Mouse (Mus musculus) CD8-positive naive resting alpha-beta T cell, adult 2 months (primary cell): ENCODE measurements around the gene Ddah2.
"Not testable (repeated sequence)": the region's sequence is repeated elsewhere in the genome, so short reads cannot be mapped to it uniquely, and the experiment has no call there.

Experiments used
- DNase-seq, 2 experiments: peaks; one replicate each; pipeline ENCODE4 v3.0.0; 2022; ENCODE audit warnings: low read depth in 2 of 2, low spot score in 2 of 2

Ddah2 gene

DNA sequence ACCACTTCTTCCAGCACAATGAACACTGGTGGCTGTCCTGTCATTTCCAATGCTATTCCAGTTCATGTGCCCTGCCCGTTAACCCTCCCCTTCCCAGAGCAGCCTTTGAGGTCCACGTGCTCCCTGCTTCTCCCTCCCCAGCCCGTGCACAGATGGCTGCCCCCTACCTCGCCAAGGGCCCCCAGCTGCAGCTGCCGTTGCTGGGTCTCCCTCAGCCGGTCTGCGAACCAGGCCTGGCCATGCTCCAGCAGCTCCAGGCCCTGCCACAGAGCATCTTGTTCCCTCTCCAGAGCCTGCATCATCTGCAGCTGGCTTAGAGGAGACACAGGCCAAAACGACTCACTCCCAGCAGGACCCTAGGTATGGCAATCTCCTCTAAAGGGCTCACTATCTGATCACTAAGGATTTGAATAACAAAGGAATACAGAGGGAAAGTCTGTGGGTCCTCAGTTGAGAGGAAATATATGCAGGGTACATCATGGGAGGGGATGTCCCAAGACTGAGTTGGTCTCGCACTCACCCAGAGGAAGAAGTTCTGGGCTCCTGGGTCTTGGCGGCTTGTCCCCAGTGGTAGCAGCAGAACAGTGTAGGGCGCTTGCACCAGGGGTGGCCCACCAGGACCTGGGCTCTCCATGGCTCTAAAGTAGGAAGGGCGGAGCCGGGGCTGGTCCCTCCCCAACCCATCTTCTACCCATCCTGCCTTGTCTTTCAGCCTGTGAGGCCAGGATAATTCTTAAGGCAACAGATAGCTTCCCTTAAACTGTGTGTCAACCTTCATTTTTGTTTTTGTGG lies 31.4 kb upstream of the Ddah2 start, which contains the start of gene Sapcd1:
Gene Sapcd1 (minus strand): TSS at position 740 of the 792 bp plus-strand sequence.
- no peak for DNase-seq

GRCm38 (mm10) chr17:35028315-35028714 lies 30.5 kb upstream of the Ddah2 start:
- no peak for DNase-seq

- DNase-seq, result no peak
Observed at GRCm38 (mm10) chr17:35029691-35030532, 28.9 kb upstream of the Ddah2 start.

DNA sequence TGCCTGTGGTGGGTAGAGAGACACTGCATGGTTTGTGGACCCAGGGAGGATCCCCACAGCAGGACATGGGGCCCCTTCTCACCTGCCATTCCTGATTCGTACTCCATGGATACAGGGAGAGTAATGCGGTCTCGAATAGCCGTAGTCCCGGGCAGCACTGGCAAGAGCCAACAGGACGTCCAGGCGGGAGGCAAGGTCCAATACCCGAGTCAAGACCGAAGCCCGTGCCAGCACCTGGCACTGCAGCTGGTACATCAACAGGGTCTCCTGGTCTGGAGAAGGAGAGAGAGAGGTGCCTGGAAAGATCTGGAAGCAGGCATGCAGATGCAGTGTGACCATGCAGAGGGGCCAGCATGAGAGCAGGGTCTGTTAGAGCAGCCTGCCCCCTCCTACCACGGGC lies 27.6 kb upstream of the Ddah2 start:
- no peak for DNase-seq

- no peak for DNase-seq
Observed at GRCm38 (mm10) chr17:35031880-35032279, 27.0 kb upstream of the Ddah2 start.

- DNase-seq, result no peak
Observed at GRCm38 (mm10) chr17:35032323-35032870, 26.4 kb upstream of the Ddah2 start.

- not testable (repeated sequence) for DNase-seq
Observed at GRCm38 (mm10) chr17:35033703-35034102, 25.1 kb upstream of the Ddah2 start.

DNA sequence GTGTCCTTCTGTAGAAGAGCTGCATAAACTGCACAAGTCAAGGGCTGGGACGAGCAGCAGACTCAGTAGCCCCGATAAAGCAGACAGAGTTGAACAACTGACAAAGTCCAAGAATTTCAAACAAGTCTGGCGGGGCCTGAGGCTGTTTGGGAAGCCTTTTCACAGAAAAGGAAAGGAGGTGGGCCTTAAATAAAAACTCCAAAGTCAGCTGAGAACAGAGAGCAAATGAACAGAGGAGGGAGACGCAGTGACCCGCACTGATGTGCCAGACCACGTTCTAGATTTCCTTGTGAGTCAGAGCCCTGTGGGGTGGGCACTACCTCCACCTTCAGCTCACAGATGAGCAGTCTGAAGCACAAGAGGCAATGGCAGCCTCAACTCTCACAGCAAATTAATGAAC lies 23.9 kb upstream of the Ddah2 start:
- no peak for DNase-seq

DNA sequence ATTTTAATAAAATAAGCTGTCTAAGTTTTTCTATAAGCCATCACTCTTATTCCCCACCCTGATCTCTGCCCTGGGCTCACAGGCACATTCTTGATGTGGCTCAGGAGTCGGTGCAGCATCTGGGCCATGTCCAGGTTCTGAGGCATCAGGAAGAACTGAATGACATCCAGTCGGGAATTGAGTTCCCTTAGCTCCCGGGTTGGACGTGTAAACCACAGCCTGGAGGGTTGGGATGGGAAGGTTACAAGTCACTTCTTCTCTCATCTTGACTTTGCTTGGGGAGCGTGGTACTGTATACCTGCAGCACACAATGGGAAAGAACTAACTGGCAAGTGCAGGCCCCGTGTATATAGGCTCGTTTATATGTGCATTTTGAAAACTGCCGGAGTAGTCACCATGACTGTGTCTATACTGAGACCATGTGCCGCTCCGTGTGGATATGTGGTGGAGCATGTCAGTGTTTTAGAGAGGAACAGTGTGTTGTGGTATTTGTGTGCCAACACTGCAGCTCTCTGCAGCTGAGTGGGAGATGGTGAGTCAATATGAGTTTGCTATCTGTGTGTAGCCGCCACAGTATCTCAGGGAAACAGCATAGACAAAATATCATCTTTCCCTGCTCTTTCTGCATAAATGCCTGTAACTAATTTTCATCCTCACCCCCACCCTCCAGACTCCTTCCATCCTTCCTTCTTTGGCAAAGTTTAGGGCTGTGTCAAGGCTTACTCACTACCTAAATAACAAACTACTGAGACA lies 19.5 kb upstream of the Ddah2 start:
- no peak for DNase-seq

DNA sequence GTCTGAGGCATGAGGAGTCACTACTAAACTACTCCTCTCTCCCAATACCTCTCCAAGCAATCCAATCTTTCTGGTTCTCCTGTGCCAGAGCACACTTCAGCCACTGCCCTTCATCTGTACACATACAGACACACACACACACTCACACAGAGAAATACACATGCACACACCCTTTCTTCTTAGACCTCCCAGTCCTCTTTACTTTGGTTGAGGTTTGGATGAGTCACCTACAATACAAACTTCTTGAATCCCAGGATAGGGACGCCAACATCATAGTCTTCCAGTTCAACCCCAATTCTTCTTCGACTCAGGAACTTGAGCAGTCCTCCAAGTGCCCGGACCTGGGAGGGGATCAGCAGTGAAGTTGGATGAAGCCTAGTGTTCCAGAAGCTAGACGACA lies 15.0 kb upstream of the Ddah2 start:
- no peak for DNase-seq

- DNase-seq, result no peak
Observed at GRCm38 (mm10) chr17:35044904-35045806, 13.7 kb upstream of the Ddah2 start.

- peak in 1 of 2 experiments; percentile 25 for DNase-seq
Observed at GRCm38 (mm10) chr17:35045807-35046680, 12.8 kb upstream of the Ddah2 start.

DNA sequence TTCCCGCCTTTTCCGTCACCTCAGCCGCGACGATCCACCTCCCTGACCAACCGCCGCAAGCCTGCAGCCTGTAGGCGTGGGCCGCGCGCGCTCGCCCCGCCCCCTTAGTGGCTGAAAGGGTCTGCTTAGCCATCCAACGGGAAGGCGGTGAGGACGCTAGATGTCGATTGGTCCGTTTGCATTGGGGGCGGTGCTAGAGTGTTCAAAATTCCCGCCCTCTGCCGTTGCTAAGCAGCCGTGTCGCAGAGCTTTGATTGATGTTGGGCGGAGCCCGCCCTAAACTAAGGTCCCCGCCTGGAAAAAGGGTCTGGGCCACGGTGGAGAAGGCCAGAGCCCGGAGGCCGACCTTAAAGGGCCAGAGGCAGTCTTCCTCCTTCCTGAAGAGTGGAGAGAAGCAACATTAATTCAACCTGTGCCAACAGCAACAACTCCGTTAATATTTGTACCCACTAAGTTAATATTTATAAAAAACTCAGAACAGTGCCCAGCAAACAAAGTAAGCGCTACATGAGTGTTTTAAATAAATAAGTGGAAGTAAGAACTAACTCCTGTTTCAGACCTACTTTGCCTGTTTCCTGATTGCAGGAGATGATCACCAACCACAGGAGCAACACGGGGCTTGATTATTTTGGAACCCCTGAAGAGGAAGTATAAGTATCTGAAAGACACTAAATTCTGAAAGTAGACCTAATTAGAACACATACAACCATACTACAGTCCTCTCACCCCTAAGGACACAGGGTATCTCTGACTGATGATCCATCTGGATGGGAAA lies 12.0 kb upstream of the Ddah2 start, which contains the start of gene Msh5:
Gene Msh5 (minus strand): TSS at position 65 of the 775 bp plus-strand sequence.
- peak; percentile 86 to 94 for DNase-seq

- no peak for DNase-seq
Observed at GRCm38 (mm10) chr17:35047688-35048087, 11.1 kb upstream of the Ddah2 start.

DNA sequence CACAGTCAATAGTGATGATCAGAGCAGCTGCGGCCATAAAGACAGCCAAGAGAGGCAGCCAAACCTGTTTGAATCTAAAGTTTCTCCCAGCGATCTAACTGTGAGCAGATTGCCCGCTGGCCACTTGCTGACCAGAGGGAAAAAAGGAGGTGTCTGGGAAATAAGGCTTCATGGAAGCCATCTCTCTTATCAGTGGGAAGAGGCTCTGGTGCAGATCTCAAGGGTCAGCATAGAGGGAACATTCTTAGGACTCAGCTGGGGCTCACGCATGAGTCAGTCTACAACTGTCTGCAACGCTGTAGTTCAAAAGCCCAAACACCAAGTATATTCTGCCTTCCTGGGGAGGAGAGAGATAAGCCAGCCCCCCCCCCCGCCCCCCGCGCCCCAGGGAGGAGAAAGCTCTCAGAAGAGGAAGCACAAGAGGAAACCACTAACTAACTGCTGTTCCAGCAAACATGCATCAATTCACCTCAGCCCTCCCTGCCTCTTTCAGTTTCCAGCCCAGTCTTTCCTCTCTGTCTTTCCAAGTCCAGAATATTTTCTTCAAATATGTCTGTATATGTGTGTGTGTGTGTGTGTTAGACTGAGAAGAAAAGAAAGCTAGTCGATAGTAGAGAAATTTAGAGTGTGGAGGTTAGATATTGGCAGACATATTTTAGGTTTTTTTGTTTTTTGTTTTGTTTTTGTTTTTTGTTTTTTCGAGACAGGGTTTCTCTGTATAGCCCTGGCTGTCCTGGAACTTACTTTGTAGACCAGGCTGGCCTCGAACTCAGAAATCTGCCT lies 10.5 kb upstream of the Ddah2 start:
- no peak for DNase-seq

DNA sequence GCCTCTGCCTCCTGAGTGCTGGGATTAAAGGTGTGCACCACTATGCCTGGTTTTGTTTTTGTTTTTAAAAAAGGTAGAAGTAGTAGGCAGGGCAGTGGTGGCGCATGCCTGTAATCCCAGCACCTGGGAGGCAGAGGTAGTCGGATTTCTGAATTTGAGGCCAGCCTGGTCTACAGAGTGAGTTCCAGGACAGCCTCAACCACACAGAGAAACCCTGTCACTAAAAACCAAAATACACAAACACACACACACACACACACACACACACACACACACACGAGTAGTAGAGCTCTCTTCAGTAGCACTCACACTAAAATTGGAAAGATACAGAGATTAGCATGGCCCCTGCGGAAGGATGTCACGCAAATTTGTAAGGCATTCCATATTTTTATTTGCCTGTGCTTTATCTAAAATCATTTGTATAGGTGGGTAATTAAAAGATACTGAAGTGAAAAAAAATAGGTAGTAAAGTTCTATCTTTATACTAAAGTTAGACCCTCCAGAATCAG lies 9.8 kb upstream of the Ddah2 start:
- no peak for DNase-seq

DNA sequence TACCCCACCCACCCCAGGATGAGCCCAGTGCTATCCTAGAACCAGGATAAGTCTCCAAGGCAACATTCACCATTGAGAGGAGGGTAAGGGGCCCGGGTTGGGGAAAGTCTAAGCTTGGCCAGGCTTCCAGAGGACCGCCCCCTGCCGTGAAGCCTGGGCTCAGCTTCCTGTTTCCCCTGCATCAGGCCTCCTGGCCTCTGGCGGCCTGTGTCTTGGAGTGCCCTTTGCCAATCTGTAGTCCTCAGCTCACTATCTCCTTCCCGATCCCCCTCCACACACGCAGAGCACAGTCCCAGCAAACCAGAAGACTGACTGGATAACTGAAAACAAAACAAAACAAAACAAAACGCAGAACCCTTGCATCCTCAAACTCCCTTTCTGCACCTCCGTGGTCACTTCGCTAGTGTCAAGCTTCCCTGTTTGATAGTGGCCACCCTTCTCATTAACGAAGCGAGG lies 9.2 kb upstream of the Ddah2 start, which contains the start of gene Clic1:
Gene Clic1 (plus strand): TSS at position 406 of the 456 bp plus-strand sequence.
- no peak for DNase-seq
